Mouse (Mus musculus): ENCODE measurements around the gene Adamts18. TPM values are rescaled to one million over a fixed set of nuclear protein-coding genes. Genes with fewer than 3 reads are reported as not detected.

Adamts18 gene
- 8.3 and 14.3 TPM in 2 replicates for polyA plus RNA-seq (2015; fragmentation: Nextera tagmentation; extraction: Ambion mirVana)

DNA sequence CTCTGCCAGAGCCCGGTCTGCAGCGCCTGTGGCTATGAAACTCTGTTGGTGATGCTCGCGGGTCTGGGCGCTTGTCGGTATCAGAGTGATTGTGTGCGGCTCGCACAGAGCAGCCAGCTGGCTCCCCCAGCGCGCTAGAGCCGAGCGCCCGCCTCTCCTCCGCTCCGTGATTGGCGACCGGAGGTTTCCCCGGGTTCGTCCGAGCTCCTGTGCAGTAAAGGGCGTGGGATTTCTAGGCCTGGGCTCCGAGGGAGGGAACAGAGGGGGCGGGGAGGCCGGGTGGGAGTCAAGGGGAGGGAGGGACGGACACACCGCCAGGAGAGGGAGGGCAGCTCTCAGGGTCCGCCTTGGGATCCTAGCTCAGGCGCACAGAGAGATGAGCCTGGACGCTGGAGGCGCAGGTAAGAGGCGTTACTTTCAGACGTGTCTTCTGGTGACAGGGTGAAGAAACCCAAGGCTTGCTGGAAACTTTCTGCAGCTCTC lies at the start of gene Adamts18:
Gene Adamts18, minus strand, starts transcription at position 86 of the 483 bp plus-strand sequence.
- peak; percentile 87 for ATAC-seq
- Histone ChIP-seq H3K9me3 (replicated peaks) (no peaks in the 10 kb centered on the region), H3K27me3 (peaks cover 10% of the 10 kb centered on the region), H3K27ac (peak within 1 kb of the TSS; percentile 79), H3K4me1 (peaks cover 35% of the 10 kb centered on the region), H3K4me2 (peak within 1 kb of the TSS; percentile 99), H3K36me3 (ENCODE audit: poor library complexity, severe bottlenecking) (no peaks in the 10 kb centered on the region), H3K9ac (peak within 1 kb of the TSS; percentile 86), H3K4me3 (peak within 1 kb of the TSS; percentile 71)
- WGBS = under 1% methylated on average over 32 of the region's 32 CpGs

DNA sequence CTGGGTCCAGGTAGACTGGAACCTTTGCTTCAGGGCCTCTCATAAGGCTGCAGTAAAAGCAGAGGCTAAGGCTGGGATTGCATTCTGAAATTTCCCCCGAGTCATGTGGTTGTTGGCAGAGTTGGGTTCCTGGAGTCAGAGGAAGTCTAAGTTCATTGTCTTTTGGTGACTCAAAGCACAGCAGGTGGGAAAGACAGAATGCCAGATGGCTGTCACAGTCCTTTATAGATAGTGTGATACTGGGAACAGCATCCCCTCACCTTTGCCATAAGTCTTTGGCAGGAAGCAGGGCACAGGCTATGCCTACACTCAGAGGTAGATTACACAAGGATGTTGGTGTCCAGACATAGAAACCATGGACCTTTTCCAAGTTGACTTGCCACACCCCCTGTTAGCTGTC lies 47.9 kb upstream of the Adamts18 start:
- Histone ChIP-seq H3K27me3 (no peaks in the 10 kb centered on the region), H3K4me3 (no peak overlapping the region), H3K36me3 (ENCODE audit: poor library complexity, severe bottlenecking) (no peaks in the 10 kb centered on the region), H3K9me3 (replicated peaks) (no peaks in the 10 kb centered on the region), H3K4me2 (no peak overlapping the region), H3K27ac (no peak overlapping the region), H3K9ac (no peak overlapping the region), H3K4me1 (0 out of 2 replicates have a peak, but pooled peaks cover 2% of the 10 kb centered on the region)
- no peak for ATAC-seq
- WGBS = 84% methylated on average over 1 of the region's 1 CpGs

DNA sequence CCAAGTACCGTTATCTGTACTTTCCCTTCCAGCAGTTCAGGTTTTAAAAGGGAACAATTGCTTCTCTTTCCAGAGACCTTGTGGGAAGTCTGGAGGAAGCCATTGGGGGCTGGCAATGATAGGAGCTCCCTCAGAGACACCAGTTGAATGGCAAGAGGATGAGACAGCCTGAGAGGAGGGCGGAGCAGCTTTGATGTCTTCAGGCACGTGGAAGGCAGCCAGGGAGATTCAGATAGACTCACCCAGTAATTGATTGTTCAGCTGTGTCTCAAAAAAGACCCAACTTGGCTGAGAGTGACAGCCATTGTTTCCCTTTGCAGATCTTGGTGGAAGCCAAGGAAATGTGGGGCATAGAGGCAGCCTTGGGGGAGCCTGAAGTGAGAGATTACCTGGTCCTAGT lies 42.8 kb upstream of the Adamts18 start:
- no peak for ATAC-seq
- Histone ChIP-seq H3K9ac (no peak overlapping the region), H3K27me3 (no peaks in the 10 kb centered on the region), H3K4me2 (no peak overlapping the region), H3K27ac (no peak overlapping the region), H3K9me3 (replicated peaks) (no peaks in the 10 kb centered on the region), H3K36me3 (ENCODE audit: poor library complexity, severe bottlenecking) (no peaks in the 10 kb centered on the region), H3K4me3 (no peak overlapping the region), H3K4me1 (0 out of 2 replicates have a peak, but pooled peaks cover 3% of the 10 kb centered on the region)
- 39% methylated on average over 3 of the region's 3 CpGs for WGBS

DNA sequence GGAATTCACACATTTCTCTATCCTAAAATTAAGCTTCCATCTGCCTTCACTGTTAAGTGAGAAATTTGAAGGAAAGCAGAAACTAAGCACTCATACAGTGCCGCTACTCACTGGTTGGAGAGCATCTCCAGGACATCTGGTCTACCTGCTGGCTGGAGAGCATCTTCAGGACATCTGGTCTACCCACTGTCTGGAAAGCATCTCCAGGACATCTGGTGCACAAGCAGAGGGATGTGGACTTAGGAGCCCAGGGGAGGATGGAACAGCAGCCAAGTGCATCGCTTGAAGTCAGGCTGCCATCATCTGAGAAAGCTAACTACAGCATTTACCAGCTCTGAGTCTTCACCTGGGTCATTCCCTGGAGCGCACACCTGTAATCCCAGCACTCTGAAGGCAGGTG lies 38.0 kb upstream of the Adamts18 start:
- Histone ChIP-seq H3K9me3 (replicated peaks) (no peaks in the 10 kb centered on the region), H3K27ac (no peak overlapping the region), H3K9ac (no peak overlapping the region), H3K27me3 (no peaks in the 10 kb centered on the region), H3K4me3 (no peak overlapping the region), H3K4me2 (no peak overlapping the region), H3K36me3 (ENCODE audit: poor library complexity, severe bottlenecking) (no peaks in the 10 kb centered on the region), H3K4me1 (peaks cover 4% of the 10 kb centered on the region; the same call in 1 of the 2 replicates)
- no peak for ATAC-seq
- WGBS = 89% methylated on average over 3 of the region's 3 CpGs

DNA sequence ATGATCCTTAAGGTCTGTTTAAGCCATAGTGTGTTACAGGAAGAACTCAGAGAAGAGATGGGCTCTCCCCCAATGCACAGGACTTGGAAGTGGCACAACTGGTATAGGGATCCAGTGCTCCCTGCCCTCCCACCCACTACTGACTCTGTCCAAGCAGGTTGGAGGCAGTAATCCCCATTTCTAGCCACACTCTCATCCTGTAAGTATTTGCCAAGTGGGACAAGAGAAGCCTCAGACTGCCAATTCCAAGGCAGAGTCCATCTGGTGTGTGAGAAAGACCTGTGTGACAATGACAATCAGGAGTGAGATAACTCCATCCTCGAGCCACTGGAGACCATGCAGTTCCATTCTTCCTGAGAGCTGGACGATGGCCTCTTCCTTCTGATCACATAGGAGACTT lies 36.6 kb upstream of the Adamts18 start:
- H3K9me3 ChIP-seq (replicated peaks) = no peaks in the 10 kb centered on the region
- H3K9ac ChIP-seq = no peak overlapping the region
- WGBS = 64% methylated on average over 2 of the region's 2 CpGs
- H3K4me2 ChIP-seq = no peak overlapping the region
- no peak for ATAC-seq
- no peak overlapping the region for H3K27ac ChIP-seq
- H3K4me3 ChIP-seq = no peak overlapping the region
- H3K4me1 ChIP-seq = peaks cover 3% of the 10 kb centered on the region; the same call in 1 of the 2 replicates
- no peaks in the 10 kb centered on the region for H3K36me3 ChIP-seq (ENCODE audit: poor library complexity, severe bottlenecking)
- no peaks in the 10 kb centered on the region for H3K27me3 ChIP-seq

DNA sequence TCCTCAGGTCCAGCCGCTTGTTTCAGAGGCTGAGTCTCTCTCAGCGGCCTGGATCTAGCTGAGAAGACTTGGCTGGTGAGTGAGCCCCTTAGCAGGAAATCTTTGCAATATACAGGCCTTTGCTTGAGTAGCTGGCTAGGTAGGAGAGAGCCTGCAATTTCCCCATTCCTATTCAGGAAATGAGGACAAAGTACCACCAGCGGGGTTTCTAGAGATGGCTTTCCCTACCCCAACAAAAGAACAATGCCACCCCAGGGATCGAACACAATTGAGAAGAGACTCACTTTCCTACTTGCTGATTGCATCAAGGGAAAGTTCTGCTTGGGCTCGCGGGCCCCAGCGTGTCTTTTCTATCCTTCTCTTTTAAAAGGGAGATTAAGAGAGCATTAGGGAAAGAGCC lies 35.5 kb upstream of the Adamts18 start:
- no peak overlapping the region for H3K4me2 ChIP-seq
- no peak overlapping the region for H3K4me3 ChIP-seq
- 5% methylated on average over 7 of the region's 7 CpGs for WGBS
- H3K9ac ChIP-seq = no peak overlapping the region
- peaks cover 3% of the 10 kb centered on the region; the same call in 1 of the 2 replicates for H3K4me1 ChIP-seq
- no peak for ATAC-seq
- no peaks in the 10 kb centered on the region for H3K27me3 ChIP-seq
- H3K9me3 ChIP-seq (replicated peaks) = no peaks in the 10 kb centered on the region
- H3K27ac ChIP-seq = no peak overlapping the region
- H3K36me3 ChIP-seq (ENCODE audit: poor library complexity, severe bottlenecking) = no peaks in the 10 kb centered on the region

DNA sequence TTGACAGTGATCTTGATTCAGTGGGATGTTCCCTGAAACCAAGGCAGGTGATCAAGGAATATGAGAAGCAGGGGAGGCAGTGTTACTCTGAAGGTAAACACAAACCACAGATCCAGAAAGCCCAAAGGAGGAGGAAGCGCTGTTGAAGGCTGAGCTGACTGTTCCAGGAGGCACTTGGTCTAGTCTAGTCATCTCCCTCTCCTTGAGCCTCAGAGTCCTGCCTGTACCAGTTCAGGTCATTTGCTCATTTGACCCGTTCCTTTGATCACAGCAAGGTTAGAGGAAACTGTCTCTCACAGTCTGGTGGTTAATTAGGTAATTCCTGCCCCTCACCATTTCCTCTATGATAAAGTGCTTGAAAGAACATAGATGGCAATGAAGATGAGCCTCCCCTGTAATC lies 34.0 kb upstream of the Adamts18 start:
- ATAC-seq = no peak
- Histone ChIP-seq H3K9me3 (replicated peaks) (no peaks in the 10 kb centered on the region), H3K27ac (no peak overlapping the region), H3K4me2 (no peak overlapping the region), H3K4me3 (no peak overlapping the region), H3K36me3 (ENCODE audit: poor library complexity, severe bottlenecking) (no peaks in the 10 kb centered on the region), H3K27me3 (no peaks in the 10 kb centered on the region), H3K9ac (no peak overlapping the region), H3K4me1 (peaks cover 3% of the 10 kb centered on the region; the same call in 1 of the 2 replicates)
- WGBS = 79% methylated on average over 2 of the region's 2 CpGs

DNA sequence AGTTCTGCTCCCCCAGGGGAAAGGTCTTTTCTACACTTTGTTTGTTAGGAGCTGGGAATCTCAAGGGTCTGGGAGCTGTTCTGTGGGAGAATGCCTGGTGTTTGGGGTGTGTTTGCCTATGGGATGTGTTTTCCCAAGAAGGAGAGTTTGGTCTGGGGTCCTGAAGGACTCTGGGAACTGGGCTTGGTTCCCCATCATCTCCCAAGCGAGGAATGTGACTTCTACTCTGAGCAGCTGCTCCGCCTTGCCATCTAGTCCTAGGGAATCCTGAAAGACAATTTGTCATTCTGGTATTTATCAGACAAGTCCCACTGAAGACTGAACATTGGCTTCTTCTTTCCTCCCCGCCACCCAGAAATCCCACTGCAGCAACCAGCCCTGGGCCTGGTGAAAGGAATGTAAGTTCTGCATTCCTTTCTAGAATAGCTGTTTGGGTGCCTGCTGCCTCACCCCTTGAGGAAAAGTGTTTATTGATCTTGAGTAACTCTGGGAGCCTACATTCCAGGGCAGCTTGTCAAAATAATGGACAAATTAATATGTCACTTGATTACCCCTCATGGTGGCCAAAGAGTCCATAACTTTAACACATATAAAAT lies 30.0 kb upstream of the Adamts18 start:
- ATAC-seq = no peak
- Histone ChIP-seq H3K4me1 (no peaks in the 10 kb centered on the region), H3K27ac (no peak overlapping the region), H3K27me3 (no peaks in the 10 kb centered on the region), H3K4me3 (no peak overlapping the region), H3K36me3 (ENCODE audit: poor library complexity, severe bottlenecking) (no peaks in the 10 kb centered on the region), H3K4me2 (no peak overlapping the region), H3K9me3 (replicated peaks) (no peaks in the 10 kb centered on the region), H3K9ac (no peak overlapping the region)
- 88% methylated on average over 3 of the region's 3 CpGs for WGBS

DNA sequence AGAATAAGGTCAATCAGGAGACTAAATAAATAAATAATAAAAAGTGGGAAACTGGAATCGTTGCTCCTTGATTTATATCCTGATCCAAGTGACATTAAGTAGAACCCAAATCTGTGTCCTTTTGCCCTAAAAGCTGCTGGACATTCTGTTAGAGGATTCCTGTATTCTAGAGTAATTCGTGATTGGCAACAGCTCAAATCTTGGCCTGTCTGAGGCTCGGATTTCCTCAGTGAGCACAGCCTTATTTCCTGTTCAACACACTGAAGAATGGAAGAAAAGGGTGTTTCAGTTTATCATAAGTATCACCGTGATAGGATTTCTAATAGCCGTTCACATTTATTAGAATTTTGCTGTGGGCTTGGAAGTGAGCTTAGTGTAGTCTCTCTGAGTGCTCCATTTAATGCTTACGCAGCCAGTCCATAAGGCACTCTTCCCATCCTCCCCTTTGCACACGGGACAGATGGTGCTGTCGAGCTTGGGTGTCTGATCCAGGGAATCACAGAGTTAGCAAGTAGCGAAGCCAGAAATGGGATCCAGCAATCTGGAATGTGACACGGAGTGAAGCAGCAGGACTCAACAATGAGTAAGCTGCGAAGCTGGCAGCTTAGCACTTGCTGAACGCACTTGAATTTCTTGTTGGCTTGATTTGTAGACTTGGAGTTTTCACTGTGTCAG lies 25.0 kb upstream of the Adamts18 start:
- no peak overlapping the region for H3K27ac ChIP-seq
- whole genome bisulfite sequencing = 80% methylated on average over 12 of the region's 12 CpGs

DNA sequence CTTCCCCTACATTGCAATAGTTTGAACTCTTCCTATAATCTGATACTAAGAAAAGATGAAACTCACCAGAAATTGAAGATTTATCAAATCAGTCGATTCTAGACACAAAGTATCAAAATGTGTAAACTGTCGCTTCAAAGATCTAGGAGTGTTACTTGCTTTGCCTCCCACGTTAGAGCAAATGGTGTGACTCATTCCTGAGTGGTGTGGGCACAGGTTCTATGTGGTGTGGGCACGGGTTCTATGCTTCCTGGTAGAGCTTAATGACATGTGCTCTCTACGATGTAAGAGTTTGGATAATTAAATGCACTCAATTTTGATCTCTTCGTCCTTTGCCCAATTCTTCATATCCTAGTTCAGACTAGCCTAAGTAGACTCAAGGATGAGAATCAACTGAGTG lies 23.9 kb upstream of the Adamts18 start:
- H3K9me3 ChIP-seq (replicated peaks) = no peaks in the 10 kb centered on the region
- WGBS = 93% methylated on average over 6 of the region's 6 CpGs
- no peak for ATAC-seq

More for the DNA sequence above, 25.0 kb upstream of the Adamts18 start:
- Histone ChIP-seq H3K4me2 (no peak overlapping the region), H3K9ac (no peak overlapping the region), H3K4me1 (no peaks in the 10 kb centered on the region), H3K27me3 (no peaks in the 10 kb centered on the region), H3K36me3 (ENCODE audit: poor library complexity, severe bottlenecking) (no peaks in the 10 kb centered on the region), H3K4me3 (no peak overlapping the region), H3K9me3 (replicated peaks) (no peaks in the 10 kb centered on the region)
- peak; percentile 90 for ATAC-seq

DNA sequence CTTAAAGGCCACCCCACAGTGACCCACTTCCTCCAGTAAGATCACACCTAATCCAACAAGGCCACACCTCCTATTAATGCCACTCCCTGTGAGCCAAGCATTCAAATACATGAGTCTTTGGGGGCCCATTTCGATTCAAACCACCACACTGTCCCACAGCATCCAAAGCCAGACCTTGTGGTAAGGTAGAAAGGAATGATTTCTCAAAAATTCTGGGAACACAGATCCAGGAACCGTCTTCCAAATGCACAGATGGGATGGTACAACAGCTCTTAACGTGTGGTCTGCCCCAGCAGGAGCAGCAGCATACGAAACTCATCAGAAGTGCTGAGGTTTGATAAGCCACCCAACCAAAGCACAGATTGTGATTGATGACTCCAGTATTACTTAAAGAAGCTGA lies 18.0 kb upstream of the Adamts18 start:
- Histone ChIP-seq H3K4me1 (peaks cover 13% of the 10 kb centered on the region), H3K4me2 (no peak overlapping the region), H3K27ac (no peak overlapping the region), H3K9ac (no peak overlapping the region), H3K36me3 (ENCODE audit: poor library complexity, severe bottlenecking) (no peaks in the 10 kb centered on the region), H3K9me3 (replicated peaks) (no peaks in the 10 kb centered on the region), H3K27me3 (no peaks in the 10 kb centered on the region), H3K4me3 (no peak overlapping the region)
- no peak for ATAC-seq
- WGBS = 82% methylated on average over 4 of the region's 4 CpGs

More for the DNA sequence above, 23.9 kb upstream of the Adamts18 start:
- Histone ChIP-seq H3K4me2 (no peak overlapping the region), H3K9ac (no peak overlapping the region), H3K36me3 (ENCODE audit: poor library complexity, severe bottlenecking) (no peaks in the 10 kb centered on the region), H3K4me3 (no peak overlapping the region), H3K27me3 (no peaks in the 10 kb centered on the region), H3K4me1 (no peaks in the 10 kb centered on the region), H3K27ac (no peak overlapping the region)

DNA sequence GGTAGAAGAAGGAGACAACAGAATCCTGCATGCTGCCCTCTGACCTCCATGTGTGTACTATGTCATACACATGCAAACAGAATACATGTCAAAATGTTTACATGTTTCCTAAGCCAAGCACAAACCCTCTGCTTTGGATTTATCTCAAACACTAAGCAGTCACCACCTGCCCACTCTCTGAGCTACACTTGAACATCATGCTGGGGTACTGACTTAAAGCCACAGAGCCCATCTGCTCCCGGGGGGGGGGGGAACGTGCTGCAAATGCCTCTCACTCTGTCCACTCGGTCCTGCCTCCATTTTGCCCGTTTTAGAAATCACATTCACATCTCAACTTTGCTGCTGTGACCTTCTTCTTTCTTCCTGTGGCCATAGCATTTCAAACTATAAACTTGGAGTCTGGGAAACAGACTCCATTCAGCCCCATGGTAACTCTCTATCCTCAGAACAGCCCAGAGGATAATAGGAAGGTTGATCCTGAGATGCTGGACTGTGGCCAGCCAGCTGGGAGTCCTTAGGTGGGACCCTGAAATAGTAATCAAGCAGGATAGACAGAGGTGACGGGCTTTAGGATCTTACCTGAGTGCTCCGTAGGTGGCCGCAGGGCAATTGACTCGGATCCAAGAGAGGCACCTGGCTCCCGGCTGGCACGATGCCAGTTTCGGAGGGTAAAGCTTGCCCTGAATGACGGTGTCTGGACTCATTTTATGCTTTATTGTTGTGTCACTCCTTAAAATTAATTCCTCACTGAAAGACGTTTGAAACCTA lies 17.0 kb upstream of the Adamts18 start:
- 67% methylated on average over 13 of the region's 13 CpGs for WGBS
- no peak overlapping the region for H3K9ac ChIP-seq
- H3K36me3 ChIP-seq (ENCODE audit: poor library complexity, severe bottlenecking) = no peaks in the 10 kb centered on the region
- no peak overlapping the region for H3K4me2 ChIP-seq
- no peaks in the 10 kb centered on the region for H3K9me3 ChIP-seq (replicated peaks)
- no peak overlapping the region for H3K4me3 ChIP-seq
- peak; percentile 45; the same call in 1 of the 2 replicates for ATAC-seq
- H3K27me3 ChIP-seq = no peaks in the 10 kb centered on the region
- 0 out of 2 replicates have a peak overlapping the region, but pooled peaks have one; percentile 1 for H3K27ac ChIP-seq
- peaks cover 13% of the 10 kb centered on the region for H3K4me1 ChIP-seq

All from forebrain, embryonic 13.5 days (tissue).